ENCODE assay signal across 7 mouse cellular contexts in genomic region chr11:49051093-49051891, GRCm38 (mm10). TPM values are rescaled to one million over a fixed set of nuclear protein-coding genes. Genes with fewer than 3 reads are reported as not detected.
A peak's percentile ranks its signal among the peaks of the same experiment; 100 is the strongest.
DNase-seq lines count a peak whose midpoint lies in the region; ATAC-seq and TF ChIP-seq lines count a peak whose summit lies in the region.
"Not testable (repeated sequence)": the region's sequence is repeated elsewhere in the genome, so short reads cannot be mapped to it uniquely, and the experiment has no call there.

9930111J21Rik2 (minus strand) TSS chr11:49051242.

- H3K4me2 ChIP-seq in liver, postnatal 0 days (ENCODE audit: low read depth, low read length): not testable (repeated sequence)

- H3K9ac ChIP-seq in liver, postnatal 0 days (replicated peaks): not testable (repeated sequence)

- not testable (repeated sequence) for H3K36me3 ChIP-seq in liver, postnatal 0 days (replicated peaks; ENCODE audit: insufficient read depth, low read length)

- TF ChIP-seq EP300 in liver, postnatal 0 days (IDR thresholded peaks at IDR 0.05; ENCODE audit: low read depth): not testable (repeated sequence)

- H3K4me1 ChIP-seq in bone marrow, adult 2 months (ENCODE audit: control insufficient read depth, insufficient read depth, low read length); liver, postnatal 0 days (ENCODE audit: insufficient read depth): not testable (repeated sequence)

- TF ChIP-seq CTCF in bone marrow, adult 2 months (IDR thresholded peaks at IDR 0.05; ENCODE audit: control insufficient read depth, insufficient read depth, low read length); liver, postnatal 0 days (IDR thresholded peaks at IDR 0.05; ENCODE audit: low read depth): not testable (repeated sequence)

- not testable (repeated sequence) for DNase-seq in liver, postnatal 0 days

- not testable (repeated sequence) for H3K27me3 ChIP-seq in liver, postnatal 0 days (ENCODE audit: insufficient read depth, low read length)

- ATAC-seq in CD4-positive, CD25-positive, alpha-beta regulatory T cell, adult 4 months: peak; percentile 78
- ATAC-seq in erythroblast, adult 5-6 weeks (replicated peaks; ENCODE audit: low FRiP score, poor library complexity, severe bottlenecking): peak; percentile 41; the same call in 1 of the 2 replicates
- ATAC-seq in inflammation-experienced regulatory T-cells, adult 6 months: peak; percentile 78
- ATAC-seq in liver, postnatal 0 days: peak; percentile 72
- peak; percentile 76 for ATAC-seq in megakaryocyte progenitor cell, adult 5-6 weeks (replicated peaks; ENCODE audit: poor library complexity)
- peak; percentile 73 for ATAC-seq in neutrophil, adult 5-6 weeks (ENCODE audit: extremely low read depth, insufficient number of reproducible peaks, low FRiP score, poor library complexity, severe bottlenecking)

- not testable (repeated sequence) for H3K9me3 ChIP-seq in liver, postnatal 0 days (ENCODE audit: low read length)

- H3K4me3 ChIP-seq in bone marrow, adult 2 months (replicated peaks; ENCODE audit: control insufficient read depth, low read depth, low read length); liver, postnatal 0 days (ENCODE audit: low read depth, low read length): not testable (repeated sequence)

- TF ChIP-seq POLR2A in bone marrow, adult 2 months (IDR thresholded peaks at IDR 0.05; ENCODE audit: borderline replicate concordance, control insufficient read depth, low read depth, low read length): not testable (repeated sequence)

- not testable (repeated sequence) for H3K27ac ChIP-seq in bone marrow, adult 2 months (ENCODE audit: control insufficient read depth, insufficient read depth, low read depth, low read length, poor library complexity); liver, postnatal 0 days (ENCODE audit: low read depth)

- WGBS in bone marrow, adult 2 months: 8% methylated on average over 1 of the region's 6 CpGs
- 45% methylated on average over 1 of the region's 6 CpGs for WGBS in liver, postnatal 0 days (ENCODE audit: insufficient replicate concordance)

RNA-seq across cellular contexts. Expression of gene 9930111J21Rik2, which starts in this region (rescaled TPM):
- polyA plus RNA-seq in CD4-positive, CD25-positive, alpha-beta regulatory T cell, adult 4 months (2017; shearing (Covaris generic)): 100 to 1,000 TPM; 148 to 213 TPM
- polyA plus RNA-seq in bone marrow, adult 2 months (2011; ENCODE audit: insufficient read depth, insufficient read length, low replicate concordance, missing spikeins): 9.1 and 13.8 TPM in 2 replicates
- 21.1 and 35.5 TPM in 2 replicates for total RNA-seq in erythroblast, adult 5-6 weeks (2015; ENCODE audit: low replicate concordance)
- 12.4 and 17.8 TPM in 2 replicates for total RNA-seq in erythroblast, adult 5-6 weeks (2017; ENCODE audit: low replicate concordance)
- polyA plus RNA-seq in inflammation-experienced regulatory T-cells, adult 6 months (2017; shearing (Covaris generic)): 100 to 1,000 TPM; 118 to 148 (median 136) TPM
- 1.2 and 1.4 TPM in 2 replicates for polyA plus RNA-seq in liver, postnatal 0 days (2015; fragmentation: Nextera tagmentation; extraction: Ambion mirVana)
- total RNA-seq in megakaryocyte progenitor cell, adult 5-6 weeks (2015): 26.0 and 37.5 TPM in 2 replicates
- 25.2 and 29.4 TPM in 2 replicates for total RNA-seq in megakaryocyte progenitor cell, adult 5-6 weeks (2017)
- total RNA-seq in neutrophil, adult 5-6 weeks (2017): 335 and 370 TPM in 2 replicates
